Mouse (Mus musculus) testis, adult 2 months (tissue): ENCODE results near the gene Washc1. TPM values are rescaled to one million over a fixed set of nuclear protein-coding genes. Genes with fewer than 3 reads are reported as not detected.

Experiments used
- H3K27ac ChIP-seq: fragments of 200-500 bp; 2 replicates; pipeline ENCODE4 v1.5.1; 2012; ENCODE audit warnings: low read depth, low read length; ENCODE audit not compliant: control insufficient read depth, insufficient read depth
- H3K27me3 ChIP-seq: fragments of 200-500 bp; 2 replicates; pipeline ENCODE4 v1.6.1; 2012; ENCODE audit warnings: mild to moderate bottlenecking, low read length, moderate library complexity; ENCODE audit not compliant: control insufficient read depth, insufficient read depth
- H3K36me3 ChIP-seq: fragments of 200-500 bp; 2 replicates; pipeline ENCODE4 v1.6.1; 2012; ENCODE audit warnings: mild to moderate bottlenecking, low read length; ENCODE audit not compliant: control insufficient read depth, insufficient read depth
- H3K4me1 ChIP-seq: fragments of 200-500 bp; 2 replicates; pipeline ENCODE4 v1.6.1; 2012; ENCODE audit warnings: low read length; ENCODE audit not compliant: control insufficient read depth, insufficient read depth
- H3K4me3 ChIP-seq: fragments of 200-500 bp; 2 replicates; pipeline ENCODE4 v1.5.1; 2012; ENCODE audit warnings: low read depth, mild to moderate bottlenecking, low read length, moderate library complexity, mixed read lengths; ENCODE audit not compliant: control insufficient read depth
- CTCF ChIP-seq: fragments of 200-500 bp; IDR thresholded peaks from 2 replicates; pipeline ENCODE4 v1.5.1; 2012; ENCODE audit warnings: low read depth, mild to moderate bottlenecking, inconsistent platforms, low read length, moderate library complexity; ENCODE audit not compliant: control insufficient read depth, insufficient read depth, insufficient replicate concordance
- POLR2A ChIP-seq: fragments of 200-500 bp; IDR thresholded peaks from 2 replicates; pipeline ENCODE4 v1.6.1; 2012; ENCODE audit warnings: low read depth, mild to moderate bottlenecking, inconsistent platforms, low read length, moderate library complexity; ENCODE audit not compliant: control insufficient read depth
- polyA plus RNA-seq: library from polyadenylated mRNA; depleted of rRNA; stranded (reverse); fragments of >200 nt; gene quantifications from 2 replicates; pipeline ENCODE4 v1.2.3, GENCODE M21; 2012

Washc1 gene
- polyA plus RNA-seq, 1 experiment, result 22.8 TPM

DNA sequence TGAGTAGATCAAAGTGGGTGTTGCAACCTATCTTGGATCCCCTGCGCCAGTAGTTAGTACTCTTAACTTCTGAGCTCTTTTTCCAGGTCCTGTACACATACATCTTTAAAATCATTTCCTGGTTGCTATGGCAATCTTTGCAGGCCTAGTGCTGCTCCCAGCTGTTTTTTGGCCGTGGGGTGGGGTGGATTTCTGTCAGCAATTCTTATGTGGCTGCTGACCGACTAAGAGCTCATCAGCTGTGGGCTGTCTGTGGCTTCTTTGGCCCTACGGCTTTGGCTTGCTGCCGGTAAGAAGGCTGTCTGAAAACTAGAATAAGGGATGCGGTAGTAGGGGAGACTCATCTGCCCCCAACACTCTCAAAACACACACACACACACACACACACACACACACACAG lies 599 bp upstream of the Washc1 start:
- H3K27me3 ChIP-seq, result no peaks in the 10 kb centered on the region
- TF ChIP-seq CTCF (no peak), POLR2A (no peak)
- H3K36me3 ChIP-seq, result no peaks in the 10 kb centered on the region
- H3K4me1 ChIP-seq, result peaks cover 9% of the 10 kb centered on the region
- H3K27ac ChIP-seq, result no peak overlapping the region
- H3K4me3 ChIP-seq, result peak overlapping the region; percentile 23; the same call in 1 of the 2 replicates

DNA sequence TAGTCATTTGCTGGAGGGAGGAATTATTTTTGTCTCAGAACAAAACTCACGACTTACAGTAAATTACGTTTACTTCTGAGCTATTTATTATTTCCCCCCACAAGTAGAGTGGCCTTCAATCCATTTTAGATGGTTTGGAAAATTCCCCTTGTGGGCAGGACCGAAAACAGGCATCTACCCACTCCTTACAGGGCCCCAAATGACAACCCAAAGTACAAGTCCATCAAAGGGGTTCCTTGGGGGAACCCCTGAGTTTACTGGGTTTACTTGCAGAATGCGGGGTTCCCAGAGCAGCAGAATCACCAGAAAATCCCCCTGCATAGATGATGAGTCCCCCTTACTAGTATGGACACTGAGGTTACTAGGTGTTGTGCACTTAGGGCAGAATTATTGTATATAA lies 821 bp downstream of the Washc1 start:
- Histone ChIP-seq H3K4me1 (peaks cover 9% of the 10 kb centered on the region), H3K27me3 (no peaks in the 10 kb centered on the region), H3K27ac (no peak overlapping the region), H3K36me3 (no peaks in the 10 kb centered on the region), H3K4me3 (no peak overlapping the region)
- no peak for TF ChIP-seq POLR2A
- no peak for TF ChIP-seq CTCF

DNA sequence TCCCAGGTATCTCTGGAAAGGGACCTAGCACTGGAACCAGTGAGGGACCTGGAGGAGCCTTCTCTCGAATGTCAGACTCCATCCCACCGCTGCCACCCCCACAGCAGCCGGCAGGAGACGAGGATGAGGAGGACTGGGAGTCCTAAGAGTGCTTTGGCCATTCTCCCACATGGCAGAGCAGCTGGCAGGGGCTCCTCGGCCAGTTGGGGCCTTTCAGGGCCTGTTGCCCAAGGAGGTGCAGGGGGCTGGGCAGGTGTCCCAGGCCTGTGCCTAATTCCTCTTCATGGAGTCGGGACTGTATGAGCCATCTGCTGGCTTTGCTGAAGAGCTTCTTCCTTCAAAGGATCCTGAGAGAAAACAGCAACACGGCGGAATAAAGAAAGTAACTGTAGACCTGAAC lies 7.6 kb downstream of the Washc1 start:
- H3K36me3 ChIP-seq, result no peaks in the 10 kb centered on the region
- H3K27me3 ChIP-seq, result no peaks in the 10 kb centered on the region
- TF ChIP-seq POLR2A (no peak), CTCF (no peak)
- H3K27ac ChIP-seq, result no peak overlapping the region
- H3K4me1 ChIP-seq, result peaks cover 1% of the 10 kb centered on the region; the same call in 1 of the 2 replicates
- H3K4me3 ChIP-seq, result no peak overlapping the region

DNA sequence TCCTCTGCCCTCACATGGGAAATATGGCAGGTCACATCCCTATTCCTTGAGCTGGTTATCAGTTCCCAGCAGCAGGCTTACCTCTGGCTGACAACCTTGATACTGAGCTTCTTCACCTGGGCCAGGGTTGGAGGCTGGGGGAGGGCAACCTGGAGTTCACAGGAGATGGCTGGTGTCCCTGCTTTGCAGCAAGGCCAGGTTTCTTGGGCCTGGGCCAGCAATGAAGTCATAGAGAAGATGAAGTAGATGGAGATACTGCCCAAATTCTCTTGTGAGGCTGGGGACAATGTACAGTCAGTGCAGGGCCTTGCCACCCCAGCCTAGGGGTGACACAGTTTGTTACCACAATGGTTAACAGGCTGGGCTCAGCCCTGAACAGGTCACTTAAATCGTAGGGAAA lies 9.4 kb downstream of the Washc1 start:
- TF ChIP-seq CTCF, result no peak
- no peak for TF ChIP-seq POLR2A
- Histone ChIP-seq H3K27ac (no peak overlapping the region), H3K27me3 (no peaks in the 10 kb centered on the region), H3K36me3 (no peaks in the 10 kb centered on the region), H3K4me1 (peaks cover 4% of the 10 kb centered on the region), H3K4me3 (no peak overlapping the region)

DNA sequence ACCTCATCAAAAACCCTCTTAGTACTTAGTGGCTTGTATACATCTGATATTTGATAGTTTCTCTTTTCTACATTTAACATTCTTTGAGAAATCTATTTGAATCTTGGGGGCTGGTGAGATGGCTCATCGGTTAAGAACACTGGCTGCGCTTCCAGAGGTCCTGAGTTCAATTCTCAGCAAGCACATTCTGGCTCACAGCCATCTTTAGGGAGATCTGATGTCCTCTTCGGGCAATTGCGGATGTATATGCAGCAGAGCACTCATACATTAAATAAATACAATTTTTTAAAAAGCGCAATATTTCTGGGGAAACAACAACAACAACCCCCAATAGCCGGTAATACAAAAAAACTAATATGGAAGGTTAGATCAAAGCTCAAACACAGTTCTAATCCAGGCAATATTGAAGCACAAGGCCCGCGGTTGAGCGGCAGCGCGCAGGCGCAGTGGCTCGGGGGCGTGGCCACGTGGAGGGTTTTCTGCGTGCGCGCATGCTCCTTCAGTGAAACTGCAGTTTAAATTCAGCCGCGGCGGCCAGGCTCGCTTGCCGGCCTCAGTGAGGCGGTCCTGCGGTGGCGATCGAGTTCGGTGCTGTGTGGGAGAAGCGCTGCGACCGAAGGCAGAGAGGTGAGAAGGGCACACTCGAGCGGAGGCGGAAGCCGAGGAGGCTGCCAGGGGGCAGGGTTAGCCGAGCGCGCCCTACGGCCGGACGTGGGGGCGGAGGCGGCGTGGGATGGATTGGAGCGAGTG lies 11.9 kb downstream of the Washc1 start, which contains the start of gene Ddx11:
Gene Ddx11, plus strand, starts transcription at position 455 of the 750 bp plus-strand sequence.
- H3K27ac ChIP-seq, result peak within 1 kb of the TSS; percentile 99
- peak within 1 kb of the TSS; percentile 100 for H3K4me3 ChIP-seq
- H3K4me1 ChIP-seq, result peaks cover 4% of the 10 kb centered on the region
- no peaks in the 10 kb centered on the region for H3K27me3 ChIP-seq
- no peaks in the 10 kb centered on the region for H3K36me3 ChIP-seq
- peak; percentile 89 for TF ChIP-seq POLR2A
- TF ChIP-seq CTCF, result no peak

DNA sequence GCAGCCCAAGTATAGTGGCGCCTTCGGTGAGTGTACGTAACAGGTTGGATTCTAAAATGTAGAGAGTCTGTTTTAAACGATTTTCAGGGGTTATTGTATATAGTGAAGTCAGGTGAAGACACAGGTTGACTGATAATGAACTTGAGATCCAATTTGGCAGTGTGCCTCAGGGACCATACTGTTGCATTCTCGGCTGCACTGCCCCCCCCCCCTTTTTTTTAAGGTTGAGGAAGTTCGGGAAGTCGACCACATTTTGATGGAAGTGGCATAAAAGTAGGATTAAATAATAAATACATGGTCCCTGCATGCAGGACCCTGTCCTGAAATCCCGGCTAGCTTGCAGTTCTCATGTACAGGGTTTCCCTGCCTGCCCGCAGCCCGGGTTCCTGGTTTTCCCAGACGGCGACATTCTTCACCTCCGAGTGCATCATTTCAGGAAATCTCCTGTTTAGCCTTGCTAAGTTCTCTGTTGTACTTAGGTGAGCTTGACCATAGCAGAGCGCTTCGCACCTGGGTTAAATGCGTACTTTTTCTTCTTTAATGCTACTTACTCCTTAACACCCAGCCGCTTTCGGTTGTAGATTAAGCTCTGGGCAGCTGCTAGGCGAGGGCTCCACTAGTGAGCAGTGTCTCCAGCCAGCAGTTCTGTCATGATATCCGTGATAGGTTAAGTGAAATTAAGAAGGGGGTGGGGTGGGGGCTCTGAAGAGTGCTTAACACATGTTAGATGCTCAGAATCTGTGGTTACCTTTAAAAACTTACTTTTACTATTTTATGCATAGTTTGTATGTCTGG lies 12.7 kb downstream of the Washc1 start:
- Histone ChIP-seq H3K4me1 (peaks cover 4% of the 10 kb centered on the region), H3K4me3 (peak overlapping the region; percentile 100), H3K27me3 (no peaks in the 10 kb centered on the region), H3K27ac (peak overlapping the region; percentile 99), H3K36me3 (no peaks in the 10 kb centered on the region)
- TF ChIP-seq POLR2A (no peak), CTCF (no peak)

DNA sequence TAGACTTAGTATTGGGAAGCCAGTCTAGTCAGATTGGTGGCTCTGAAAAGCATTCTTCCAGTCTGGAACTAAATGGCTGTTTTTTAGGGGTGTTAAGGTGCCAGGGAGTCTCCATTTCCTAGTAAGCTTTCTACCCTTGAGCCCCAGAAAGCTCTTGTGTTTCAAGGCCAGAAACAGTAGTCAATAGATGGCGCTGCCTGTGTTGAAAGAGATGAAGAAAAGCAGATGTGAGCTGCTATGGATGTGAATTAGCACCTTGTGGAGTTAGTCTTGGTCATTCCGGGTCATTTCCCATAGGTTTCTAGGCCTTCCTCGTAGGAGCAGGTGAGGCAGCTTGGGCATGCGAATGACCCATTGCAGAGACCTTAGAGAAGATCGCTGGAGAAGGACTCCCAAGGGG lies 13.9 kb downstream of the Washc1 start:
- no peak overlapping the region for H3K4me3 ChIP-seq
- H3K36me3 ChIP-seq, result no peaks in the 10 kb centered on the region
- no peak overlapping the region for H3K27ac ChIP-seq
- TF ChIP-seq POLR2A (no peak), CTCF (no peak)
- peaks cover 4% of the 10 kb centered on the region for H3K4me1 ChIP-seq
- H3K27me3 ChIP-seq, result no peaks in the 10 kb centered on the region
